Mouse (Mus musculus): ENCODE results near the gene Olfr78. TPM values are rescaled to one million over a fixed set of nuclear protein-coding genes. Genes with fewer than 3 reads are reported as not detected.

The Olfr78 gene
- polyA plus RNA-seq, 1 experiment from 2014 or later: 0.10 TPM

Other genes with a start within 250 kb of the Olfr78 start
- gene Olfr547, start 224.7 kb downstream of the Olfr78 start, polyA plus RNA-seq (2015; fragmentation: Nextera tagmentation; extraction: Ambion mirVana): not detected in 2 replicates
- gene Olfr548-ps1, start 218.6 kb downstream of the Olfr78 start, polyA plus RNA-seq (2015; fragmentation: Nextera tagmentation; extraction: Ambion mirVana): not detected in 2 replicates
- not detected in 2 replicates for gene Olfr549, start 209.6 kb downstream of the Olfr78 start, polyA plus RNA-seq (2015; fragmentation: Nextera tagmentation; extraction: Ambion mirVana)
- 0.19 and 0.32 TPM in 2 replicates for gene Trim21, start 194.0 kb downstream of the Olfr78 start, polyA plus RNA-seq (2015; fragmentation: Nextera tagmentation; extraction: Ambion mirVana)
- not detected in 2 replicates for gene Olfr550, start 188.0 kb downstream of the Olfr78 start, polyA plus RNA-seq (2015; fragmentation: Nextera tagmentation; extraction: Ambion mirVana)
- gene Olfr551, start 167.6 kb downstream of the Olfr78 start, polyA plus RNA-seq (2015; fragmentation: Nextera tagmentation; extraction: Ambion mirVana): not detected in 2 replicates
- gene Olfr552, start 161.7 kb downstream of the Olfr78 start, polyA plus RNA-seq (2015; fragmentation: Nextera tagmentation; extraction: Ambion mirVana): not detected in 2 replicates
- not detected in 2 replicates for gene Olfr553, start 141.3 kb downstream of the Olfr78 start, polyA plus RNA-seq (2015; fragmentation: Nextera tagmentation; extraction: Ambion mirVana)
- gene Olfr554, start 121.0 kb downstream of the Olfr78 start, polyA plus RNA-seq (2015; fragmentation: Nextera tagmentation; extraction: Ambion mirVana): not detected in 2 replicates
- not detected in 2 replicates for gene Olfr555, start 100.6 kb downstream of the Olfr78 start, polyA plus RNA-seq (2015; fragmentation: Nextera tagmentation; extraction: Ambion mirVana)
- not detected in 2 replicates for gene Olfr556, start 94.6 kb downstream of the Olfr78 start, polyA plus RNA-seq (2015; fragmentation: Nextera tagmentation; extraction: Ambion mirVana)
- gene Trim68, start 72.1 kb downstream of the Olfr78 start, polyA plus RNA-seq (2015; fragmentation: Nextera tagmentation; extraction: Ambion mirVana): 7.2 and 8.0 TPM in 2 replicates
- not detected in 2 replicates for gene Olfr557, start 63.6 kb downstream of the Olfr78 start, polyA plus RNA-seq (2015; fragmentation: Nextera tagmentation; extraction: Ambion mirVana)
- 0.39 TPM in 2 replicates for gene Olfr558, start 57.3 kb downstream of the Olfr78 start, polyA plus RNA-seq (2015; fragmentation: Nextera tagmentation; extraction: Ambion mirVana)
- not detected in 2 replicates for gene Olfr33, start 40.4 kb downstream of the Olfr78 start, polyA plus RNA-seq (2015; fragmentation: Nextera tagmentation; extraction: Ambion mirVana)
- gene Olfr559, start 32.0 kb downstream of the Olfr78 start, polyA plus RNA-seq (2015; fragmentation: Nextera tagmentation; extraction: Ambion mirVana): not detected in 2 replicates
- gene Olfr560, start 105 bp downstream of the Olfr78 start, polyA plus RNA-seq (2015; fragmentation: Nextera tagmentation; extraction: Ambion mirVana): not detected in 2 replicates
- gene Olfr561, start 11.8 kb upstream of the Olfr78 start, polyA plus RNA-seq (2015; fragmentation: Nextera tagmentation; extraction: Ambion mirVana): not detected in 2 replicates
- not detected in 2 replicates for gene Olfr564, start 44.0 kb upstream of the Olfr78 start, polyA plus RNA-seq (2015; fragmentation: Nextera tagmentation; extraction: Ambion mirVana)
- gene Olfr566, start 99.3 kb upstream of the Olfr78 start, polyA plus RNA-seq (2015; fragmentation: Nextera tagmentation; extraction: Ambion mirVana): not detected in 2 replicates
- gene Olfr568, start 117.7 kb upstream of the Olfr78 start, polyA plus RNA-seq (2015; fragmentation: Nextera tagmentation; extraction: Ambion mirVana): not detected in 2 replicates
- gene Olfr569, start 131.4 kb upstream of the Olfr78 start, polyA plus RNA-seq (2015; fragmentation: Nextera tagmentation; extraction: Ambion mirVana): not detected in 2 replicates
- gene Olfr570, start 135.1 kb upstream of the Olfr78 start, polyA plus RNA-seq (2015; fragmentation: Nextera tagmentation; extraction: Ambion mirVana): not detected in 2 replicates
- gene Olfr571, start 158.1 kb upstream of the Olfr78 start, polyA plus RNA-seq (2015; fragmentation: Nextera tagmentation; extraction: Ambion mirVana): not detected in 2 replicates
- not detected in 2 replicates for gene Olfr572, start 164.9 kb upstream of the Olfr78 start, polyA plus RNA-seq (2015; fragmentation: Nextera tagmentation; extraction: Ambion mirVana)
- not detected in 2 replicates for gene Olfr573-ps1, start 183.1 kb upstream of the Olfr78 start, polyA plus RNA-seq (2015; fragmentation: Nextera tagmentation; extraction: Ambion mirVana)
- not detected in 2 replicates for gene Olfr574, start 189.0 kb upstream of the Olfr78 start, polyA plus RNA-seq (2015; fragmentation: Nextera tagmentation; extraction: Ambion mirVana)
- not detected in 2 replicates for gene Olfr575, start 199.3 kb upstream of the Olfr78 start, polyA plus RNA-seq (2015; fragmentation: Nextera tagmentation; extraction: Ambion mirVana)
- gene Olfr576, start 203.2 kb upstream of the Olfr78 start, polyA plus RNA-seq (2015; fragmentation: Nextera tagmentation; extraction: Ambion mirVana): not detected in 2 replicates
- not detected in 2 replicates for gene Olfr577, start 216.5 kb upstream of the Olfr78 start, polyA plus RNA-seq (2015; fragmentation: Nextera tagmentation; extraction: Ambion mirVana)
- gene Olfr578, start 229.9 kb upstream of the Olfr78 start, polyA plus RNA-seq (2015; fragmentation: Nextera tagmentation; extraction: Ambion mirVana): not detected in 2 replicates